Mouse (Mus musculus) bone marrow macrophage, adult 2 months (primary cell): ENCODE results near the gene Cdc42bpb. TPM values are rescaled to one million over a fixed set of nuclear protein-coding genes. Genes with fewer than 3 reads are reported as not detected.
A peak's percentile ranks its signal among the peaks of the same experiment; 100 is the strongest.

Source experiments
- H3K27ac ChIP-seq: 2 replicates; pipeline ENCODE4 v1.5.1; 2012; ENCODE audit warnings: low read depth, low read length; ENCODE audit not compliant: insufficient read depth
- H3K4me1 ChIP-seq: 2 replicates; pipeline ENCODE4 v1.6.1; 2012; ENCODE audit warnings: low read length; ENCODE audit not compliant: control insufficient read depth, insufficient read depth
- H3K4me3 ChIP-seq: 2 replicates; pipeline ENCODE4 v1.5.1; 2012; ENCODE audit warnings: mild to moderate bottlenecking, low read length, moderate library complexity; ENCODE audit not compliant: insufficient read depth
- CTCF ChIP-seq: IDR thresholded peaks from 2 replicates; pipeline ENCODE4 v1.5.1; 2012; ENCODE audit warnings: low read depth, mild to moderate bottlenecking, low read length, moderate library complexity
- POLR2A ChIP-seq: IDR thresholded peaks from 2 replicates; pipeline ENCODE4 v1.6.1; 2012; ENCODE audit warnings: mild to moderate bottlenecking, low read depth, low read length, borderline replicate concordance
- polyA plus RNA-seq: library from polyadenylated mRNA; stranded (reverse); fragments of >200 nt; gene quantifications from 2 replicates; pipeline ENCODE4 v1.2.4, GENCODE M21; 2012; ENCODE audit not compliant: missing spikeins, insufficient read depth, insufficient read length

The Cdc42bpb gene
- polyA plus RNA-seq, 1 experiment = 41.6 TPM

- Histone ChIP-seq H3K4me1 (peaks cover 2% of the 10 kb centered on the region; the same call in 1 of the 2 replicates), H3K27ac (no peak overlapping the region), H3K4me3 (no peak overlapping the region)
- TF ChIP-seq POLR2A = no peak
- TF ChIP-seq CTCF = peak; percentile 91
Observed at GRCm38 (mm10) chr12:111413300-111413699, 35.8 kb upstream of the Cdc42bpb start.

GRCm38 (mm10) chr12:111412581-111413284 is 35.2 kb upstream of the Cdc42bpb start:
- Histone ChIP-seq H3K4me3 (no peak overlapping the region), H3K27ac (no peak overlapping the region), H3K4me1 (peaks cover 2% of the 10 kb centered on the region; the same call in 1 of the 2 replicates)
- TF ChIP-seq CTCF = no peak
- TF ChIP-seq POLR2A = no peak

- H3K4me3 ChIP-seq = no peak overlapping the region
- no peak overlapping the region for H3K27ac ChIP-seq
- no peak for TF ChIP-seq CTCF
- no peak for TF ChIP-seq POLR2A
- 0 out of 2 replicates have a peak, but pooled peaks cover 2% of the 10 kb centered on the region for H3K4me1 ChIP-seq
Observed at GRCm38 (mm10) chr12:111411631-111412355, 34.3 kb upstream of the Cdc42bpb start.

GRCm38 (mm10) chr12:111409583-111409982 is 32.1 kb upstream of the Cdc42bpb start:
- no peak for TF ChIP-seq POLR2A
- TF ChIP-seq CTCF = no peak
- Histone ChIP-seq H3K27ac (no peak overlapping the region), H3K4me3 (no peak overlapping the region), H3K4me1 (0 out of 2 replicates have a peak, but pooled peaks cover 2% of the 10 kb centered on the region)

- TF ChIP-seq POLR2A (no peak), CTCF (no peak)
- no peak within 1 kb of the TSS for H3K4me3 ChIP-seq
- no peaks in the 10 kb centered on the region for H3K4me1 ChIP-seq
- no peak within 1 kb of the TSS for H3K27ac ChIP-seq
Observed at GRCm38 (mm10) chr12:111406622-111407021, 29.1 kb upstream of the Cdc42bpb start, which contains the start of gene Lbhd2. Gene Lbhd2, plus strand, starts transcription at chr12:111406809.

- Histone ChIP-seq H3K4me3 (no peak overlapping the region), H3K27ac (no peak overlapping the region), H3K4me1 (no peaks in the 10 kb centered on the region)
- no peak for TF ChIP-seq POLR2A
- no peak for TF ChIP-seq CTCF
Observed at GRCm38 (mm10) chr12:111404880-111405279, 27.4 kb upstream of the Cdc42bpb start.

GRCm38 (mm10) chr12:111401454-111402184 is 24.1 kb upstream of the Cdc42bpb start:
- Histone ChIP-seq H3K27ac (no peak overlapping the region), H3K4me1 (no peaks in the 10 kb centered on the region), H3K4me3 (no peak overlapping the region)
- TF ChIP-seq POLR2A = no peak
- TF ChIP-seq CTCF = peak; percentile 77

- Histone ChIP-seq H3K4me3 (no peak overlapping the region), H3K4me1 (no peaks in the 10 kb centered on the region), H3K27ac (no peak overlapping the region)
- no peak for TF ChIP-seq CTCF
- no peak for TF ChIP-seq POLR2A
Observed at GRCm38 (mm10) chr12:111396997-111397396, 19.5 kb upstream of the Cdc42bpb start.

GRCm38 (mm10) chr12:111394008-111394407 is 16.5 kb upstream of the Cdc42bpb start:
- no peak overlapping the region for H3K27ac ChIP-seq
- TF ChIP-seq POLR2A (no peak), CTCF (no peak)

More at GRCm38 (mm10) chr12:111394008-111394407, 16.5 kb upstream of the Cdc42bpb start:
- Histone ChIP-seq H3K4me1 (no peaks in the 10 kb centered on the region), H3K4me3 (no peak overlapping the region)
